Mouse (Mus musculus): ENCODE measurements at regions not wholly inside any gene's neighbourhood (a gene's known extent, or its start where the extent isn't known, plus 50 kb on each side); places are given as distances from the start of the nearest gene placed in this dataset.

DNA sequence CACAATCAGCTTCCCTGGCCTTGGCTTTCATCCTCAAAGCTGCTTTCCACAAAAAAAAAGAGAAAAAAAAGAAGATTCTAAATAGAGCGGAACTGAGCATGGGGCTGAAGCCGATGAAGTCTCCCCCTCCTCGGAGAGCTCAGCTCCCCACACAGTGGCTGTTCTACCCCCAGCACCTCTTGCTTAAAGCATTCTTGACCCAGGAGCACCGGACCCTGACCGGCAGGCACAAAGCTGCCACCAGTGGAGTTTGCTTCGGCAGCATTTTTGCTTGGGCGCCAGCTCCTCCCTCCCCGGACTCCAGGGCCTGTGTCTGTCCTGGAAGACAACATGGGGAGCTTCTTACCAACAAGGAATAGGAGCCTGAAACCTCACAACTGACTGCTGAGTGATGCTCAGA is 249.4 kb downstream of the Sox9 start:
- TF ChIP-seq CTCF (IDR thresholded peaks at IDR 0.05) = no peak
- no peak for TF ChIP-seq POLR2A (IDR thresholded peaks at IDR 0.05; ENCODE audit: insufficient read depth, low read depth, low read length)
